Mouse (Mus musculus): ENCODE data around the gene Fbxo31. TPM values are rescaled to one million over a fixed set of nuclear protein-coding genes. Genes with fewer than 3 reads are reported as not detected.

Gene Fbxo31
- polyA plus RNA-seq, 1 experiment, result 24.9 TPM

GRCm38 (mm10) chr8:121552506-121552905 lies 26.1 kb downstream of the Fbxo31 start:
- H3K27ac ChIP-seq (ENCODE audit: insufficient read depth, low read depth, low read length), result no peak overlapping the region
- no peak overlapping the region for H3K4me3 ChIP-seq (ENCODE audit: low read depth, low read length)
- peaks cover 20% of the 10 kb centered on the region for H3K36me3 ChIP-seq (ENCODE audit: control insufficient read depth, insufficient read depth, low read length)
- H3K4me1 ChIP-seq (ENCODE audit: control insufficient read depth, insufficient read depth, insufficient read length, low read length), result no peaks in the 10 kb centered on the region
- WGBS, result 73% methylated on average over 9 of the region's 9 CpGs
- TF ChIP-seq POLR2A (IDR thresholded peaks at IDR 0.05; ENCODE audit: low read depth, low read length), result no peak
- no peak for TF ChIP-seq CTCF (IDR thresholded peaks at IDR 0.05; ENCODE audit: extremely low read depth, insufficient read length, insufficient replicate concordance, low read depth, low read length)
- no peaks in the 10 kb centered on the region for H3K27me3 ChIP-seq (ENCODE audit: control insufficient read depth, insufficient read depth, low read length)

GRCm38 (mm10) chr8:121551065-121551985 lies 27.3 kb downstream of the Fbxo31 start:
- Histone ChIP-seq H3K4me1 (ENCODE audit: control insufficient read depth, insufficient read depth, insufficient read length, low read length) (no peaks in the 10 kb centered on the region), H3K27me3 (ENCODE audit: control insufficient read depth, insufficient read depth, low read length) (no peaks in the 10 kb centered on the region), H3K36me3 (ENCODE audit: control insufficient read depth, insufficient read depth, low read length) (peaks cover 20% of the 10 kb centered on the region), H3K4me3 (ENCODE audit: low read depth, low read length) (no peak overlapping the region), H3K27ac (ENCODE audit: insufficient read depth, low read depth, low read length) (no peak overlapping the region)
- TF ChIP-seq CTCF (IDR thresholded peaks at IDR 0.05; ENCODE audit: extremely low read depth, insufficient read length, insufficient replicate concordance, low read depth, low read length), result no peak
- no peak for TF ChIP-seq POLR2A (IDR thresholded peaks at IDR 0.05; ENCODE audit: low read depth, low read length)
- WGBS, result 74% methylated on average over 24 of the region's 24 CpGs

- 85% methylated on average over 6 of the region's 6 CpGs for WGBS
- H3K27me3 ChIP-seq (ENCODE audit: control insufficient read depth, insufficient read depth, low read length), result no peaks in the 10 kb centered on the region
- no peak overlapping the region for H3K4me3 ChIP-seq (ENCODE audit: low read depth, low read length)
- no peak overlapping the region for H3K27ac ChIP-seq (ENCODE audit: insufficient read depth, low read depth, low read length)
- H3K36me3 ChIP-seq (ENCODE audit: control insufficient read depth, insufficient read depth, low read length), result peaks cover 20% of the 10 kb centered on the region
- H3K4me1 ChIP-seq (ENCODE audit: control insufficient read depth, insufficient read depth, insufficient read length, low read length), result no peaks in the 10 kb centered on the region
- TF ChIP-seq POLR2A (IDR thresholded peaks at IDR 0.05; ENCODE audit: low read depth, low read length) (no peak), CTCF (IDR thresholded peaks at IDR 0.05; ENCODE audit: extremely low read depth, insufficient read length, insufficient replicate concordance, low read depth, low read length) (no peak)
Measured at GRCm38 (mm10) chr8:121550056-121550455, 28.6 kb downstream of the Fbxo31 start.

- Histone ChIP-seq H3K4me3 (ENCODE audit: low read depth, low read length) (no peak overlapping the region), H3K36me3 (ENCODE audit: control insufficient read depth, insufficient read depth, low read length) (peaks cover 4% of the 10 kb centered on the region; the same call in 1 of the 2 replicates), H3K27ac (ENCODE audit: insufficient read depth, low read depth, low read length) (no peak overlapping the region), H3K27me3 (ENCODE audit: control insufficient read depth, insufficient read depth, low read length) (no peaks in the 10 kb centered on the region), H3K4me1 (ENCODE audit: control insufficient read depth, insufficient read depth, insufficient read length, low read length) (no peaks in the 10 kb centered on the region)
- 5% methylated on average over 7 of the region's 7 CpGs for WGBS
- TF ChIP-seq POLR2A (IDR thresholded peaks at IDR 0.05; ENCODE audit: low read depth, low read length), result no peak
- peak; percentile 74; the same call in 1 of the 2 replicates for TF ChIP-seq CTCF (IDR thresholded peaks at IDR 0.05; ENCODE audit: extremely low read depth, insufficient read length, insufficient replicate concordance, low read depth, low read length)
Measured at GRCm38 (mm10) chr8:121547132-121547531, 31.5 kb downstream of the Fbxo31 start.

- no peaks in the 10 kb centered on the region for H3K36me3 ChIP-seq (ENCODE audit: control insufficient read depth, insufficient read depth, low read length)
- WGBS, result 49% methylated on average over 11 of the region's 11 CpGs
- no peak overlapping the region for H3K27ac ChIP-seq (ENCODE audit: insufficient read depth, low read depth, low read length)
- no peaks in the 10 kb centered on the region for H3K27me3 ChIP-seq (ENCODE audit: control insufficient read depth, insufficient read depth, low read length)
- no peak overlapping the region for H3K4me3 ChIP-seq (ENCODE audit: low read depth, low read length)
- no peaks in the 10 kb centered on the region for H3K4me1 ChIP-seq (ENCODE audit: control insufficient read depth, insufficient read depth, insufficient read length, low read length)
- no peak for TF ChIP-seq POLR2A (IDR thresholded peaks at IDR 0.05; ENCODE audit: low read depth, low read length)
- no peak for TF ChIP-seq CTCF (IDR thresholded peaks at IDR 0.05; ENCODE audit: extremely low read depth, insufficient read length, insufficient replicate concordance, low read depth, low read length)
Measured at GRCm38 (mm10) chr8:121544936-121545335, 33.7 kb downstream of the Fbxo31 start.

- Histone ChIP-seq H3K36me3 (ENCODE audit: control insufficient read depth, insufficient read depth, low read length) (no peaks in the 10 kb centered on the region), H3K27me3 (ENCODE audit: control insufficient read depth, insufficient read depth, low read length) (no peaks in the 10 kb centered on the region), H3K27ac (ENCODE audit: insufficient read depth, low read depth, low read length) (no peak within 1 kb of the TSS), H3K4me3 (ENCODE audit: low read depth, low read length) (no peak within 1 kb of the TSS), H3K4me1 (ENCODE audit: control insufficient read depth, insufficient read depth, insufficient read length, low read length) (no peaks in the 10 kb centered on the region)
- 81% methylated on average over 12 of the region's 12 CpGs for WGBS
- TF ChIP-seq CTCF (IDR thresholded peaks at IDR 0.05; ENCODE audit: extremely low read depth, insufficient read length, insufficient replicate concordance, low read depth, low read length) (no peak), POLR2A (IDR thresholded peaks at IDR 0.05; ENCODE audit: low read depth, low read length) (no peak)
Measured at GRCm38 (mm10) chr8:121544276-121544785, 34.3 kb downstream of the Fbxo31 start, which contains the start of gene 1700018B08Rik. Gene 1700018B08Rik, minus strand, starts transcription at chr8:121544320.

- Histone ChIP-seq H3K27me3 (ENCODE audit: control insufficient read depth, insufficient read depth, low read length) (no peaks in the 10 kb centered on the region), H3K4me1 (ENCODE audit: control insufficient read depth, insufficient read depth, insufficient read length, low read length) (no peaks in the 10 kb centered on the region), H3K4me3 (ENCODE audit: low read depth, low read length) (no peak overlapping the region), H3K36me3 (ENCODE audit: control insufficient read depth, insufficient read depth, low read length) (no peaks in the 10 kb centered on the region), H3K27ac (ENCODE audit: insufficient read depth, low read depth, low read length) (no peak overlapping the region)
- WGBS, result 69% methylated on average over 13 of the region's 13 CpGs
- no peak for TF ChIP-seq POLR2A (IDR thresholded peaks at IDR 0.05; ENCODE audit: low read depth, low read length)
- TF ChIP-seq CTCF (IDR thresholded peaks at IDR 0.05; ENCODE audit: extremely low read depth, insufficient read length, insufficient replicate concordance, low read depth, low read length), result no peak
Measured at GRCm38 (mm10) chr8:121542901-121543300, 35.7 kb downstream of the Fbxo31 start.

Measured in small intestine, adult 2 months (tissue).